Mouse (Mus musculus) kidney, embryonic 14.5 days (tissue): Measurements from ENCODE around the gene Trit1. TPM values are rescaled to one million over a fixed set of nuclear protein-coding genes. Genes with fewer than 3 reads are reported as not detected.
A peak's percentile ranks its signal among the peaks of the same experiment; 100 is the strongest.
"Not testable (repeated sequence)": the region's sequence is repeated elsewhere in the genome, so short reads cannot be mapped to it uniquely, and the experiment has no call there.

Source experiments
- ATAC-seq: fragments of 200-750 bp; cut with Nextera tagmentation; 2 replicates; pipeline ENCODE4 v1.8.0; 2017; ENCODE audit warnings: moderate number of reproducible peaks, mild to moderate bottlenecking, moderate TSS enrichment, moderate library complexity; ENCODE audit not compliant: low FRiP score, low TSS enrichment
- H3K27ac ChIP-seq: fragments of 300-500 bp; sonication (generic); 2 replicates; pipeline ENCODE4 v1.5.1; 2014; ENCODE audit warnings: low read depth, mild to moderate bottlenecking, low read length, moderate library complexity, mixed read lengths
- H3K27me3 ChIP-seq: fragments of 300-500 bp; sonication (generic); 2 replicates; pipeline ENCODE4 v1.6.1; 2014; ENCODE audit warnings: mild to moderate bottlenecking, low read length; ENCODE audit not compliant: control insufficient read depth, insufficient read depth
- H3K36me3 ChIP-seq: fragments of 300-500 bp; sonication (generic); 2 replicates; pipeline ENCODE4 v1.6.1; 2014; ENCODE audit warnings: low read length, mixed read lengths; ENCODE audit not compliant: control insufficient read depth, insufficient read depth
- H3K4me1 ChIP-seq: fragments of 300-500 bp; sonication (generic); 2 replicates; pipeline ENCODE4 v1.6.1; 2014; ENCODE audit warnings: low read length, mixed read lengths; ENCODE audit not compliant: control insufficient read depth, insufficient read depth
- H3K4me2 ChIP-seq: fragments of 300-500 bp; sonication (generic); replicated peaks from 2 replicates; pipeline ENCODE4 v1.6.1; 2014; ENCODE audit warnings: low read depth, mild to moderate bottlenecking, low read length
- H3K4me3 ChIP-seq: fragments of 300-500 bp; sonication (generic); 2 replicates; pipeline ENCODE4 v1.5.1; 2014; ENCODE audit warnings: mild to moderate bottlenecking, low read length
- H3K9ac ChIP-seq: fragments of 300-500 bp; sonication (generic); 2 replicates; pipeline ENCODE4 v1.6.1; 2014; ENCODE audit warnings: low read depth, mild to moderate bottlenecking, low read length, moderate library complexity
- H3K9me3 ChIP-seq: fragments of 300-500 bp; sonication (generic); 2 replicates; pipeline ENCODE4 v1.6.1; 2016; ENCODE audit warnings: low read length; ENCODE audit not compliant: control insufficient read depth
- WGBS: fragments of 180-500 bp; shearing (Covaris S2); extraction: QIAGEN DNeasy Blood & Tissue Kit; methylation state at CpG from one replicate; pipeline ENCODE4 v1.1.7; 2014; 5-methylcytosine and 5-hydroxymethylcytosine counted together
- polyA plus RNA-seq: library from polyadenylated mRNA; unstranded; fragments of >200 nt; fragmentation: Nextera tagmentation; extraction: Ambion mirVana; gene quantifications from 2 replicates; pipeline ENCODE4 v1.2.1, GENCODE M21; 2014

Trit1 gene
- polyA plus RNA-seq, 1 experiment from 2014 or later, result 21.7 TPM

DNA sequence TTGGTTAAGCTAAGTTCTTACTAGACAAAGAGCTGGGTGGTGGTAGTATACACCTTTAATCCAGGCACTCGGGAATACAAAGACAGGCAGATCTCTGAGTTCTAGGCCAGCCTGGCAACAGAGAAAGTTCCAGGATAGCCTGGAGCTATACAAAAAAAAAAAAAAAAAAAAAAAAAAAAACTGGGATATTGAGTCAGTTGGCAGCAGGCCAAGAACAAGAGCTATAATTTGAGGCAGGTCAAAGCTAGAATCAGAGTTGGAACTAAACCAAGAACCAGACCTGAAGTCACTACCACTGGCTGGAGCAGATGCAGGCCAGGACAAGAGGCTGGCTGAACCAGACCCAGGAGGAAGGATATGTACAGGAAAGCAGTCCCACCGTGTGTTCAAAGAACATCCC, 35.7 kb upstream of the Trit1 start:
- Histone ChIP-seq H3K27ac (no peak overlapping the region), H3K9me3 (no peaks in the 10 kb centered on the region), H3K4me1 (peaks cover 7% of the 10 kb centered on the region; the same call in 1 of the 2 replicates), H3K4me3 (no peak overlapping the region), H3K9ac (no peak overlapping the region), H3K36me3 (no peaks in the 10 kb centered on the region), H3K4me2 (no peak overlapping the region), H3K27me3 (peaks cover 11% of the 10 kb centered on the region)
- ATAC-seq, result no peak
- 68% methylated on average over 2 of the region's 2 CpGs for WGBS

DNA sequence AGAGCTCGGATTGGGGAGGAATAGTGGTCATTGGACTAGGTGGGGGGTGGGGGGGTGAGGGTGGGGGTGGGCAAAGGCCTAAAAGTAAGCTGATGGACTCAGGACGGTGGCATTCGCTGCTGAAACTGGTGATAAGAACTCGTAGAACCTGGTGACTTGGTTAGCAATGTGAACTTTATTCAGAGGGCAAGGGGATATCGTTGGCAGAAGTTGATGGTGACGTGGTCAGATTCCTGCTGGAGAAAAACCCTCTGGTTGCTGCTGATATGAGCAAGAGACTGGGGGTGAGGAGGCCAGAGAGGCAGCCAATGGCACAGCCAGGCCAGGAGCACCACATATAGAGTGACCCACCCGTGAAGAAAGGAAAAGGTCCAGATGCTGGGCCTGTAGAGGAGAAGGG, 35.2 kb upstream of the Trit1 start:
- H3K27me3 ChIP-seq, result peaks cover 11% of the 10 kb centered on the region
- H3K4me1 ChIP-seq, result peaks cover 7% of the 10 kb centered on the region; the same call in 1 of the 2 replicates
- ATAC-seq, result no peak
- H3K4me3 ChIP-seq, result no peak overlapping the region
- H3K9ac ChIP-seq, result no peak overlapping the region
- WGBS, result 76% methylated on average over 7 of the region's 7 CpGs
- no peak overlapping the region for H3K27ac ChIP-seq
- H3K4me2 ChIP-seq, result no peak overlapping the region
- H3K9me3 ChIP-seq, result no peaks in the 10 kb centered on the region
- H3K36me3 ChIP-seq, result no peaks in the 10 kb centered on the region

- Histone ChIP-seq H3K27me3 (peaks cover 11% of the 10 kb centered on the region), H3K4me2 (no peak overlapping the region), H3K36me3 (no peaks in the 10 kb centered on the region), H3K4me3 (no peak overlapping the region), H3K9ac (no peak overlapping the region), H3K27ac (no peak overlapping the region), H3K9me3 (no peaks in the 10 kb centered on the region), H3K4me1 (peaks cover 7% of the 10 kb centered on the region; the same call in 1 of the 2 replicates)
- no peak for ATAC-seq
- WGBS, result 41% methylated on average over 3 of the region's 3 CpGs
These were observed 34.5 kb upstream of the Trit1 start for GRCm38 (mm10) chr4:122981930-122982329.

DNA sequence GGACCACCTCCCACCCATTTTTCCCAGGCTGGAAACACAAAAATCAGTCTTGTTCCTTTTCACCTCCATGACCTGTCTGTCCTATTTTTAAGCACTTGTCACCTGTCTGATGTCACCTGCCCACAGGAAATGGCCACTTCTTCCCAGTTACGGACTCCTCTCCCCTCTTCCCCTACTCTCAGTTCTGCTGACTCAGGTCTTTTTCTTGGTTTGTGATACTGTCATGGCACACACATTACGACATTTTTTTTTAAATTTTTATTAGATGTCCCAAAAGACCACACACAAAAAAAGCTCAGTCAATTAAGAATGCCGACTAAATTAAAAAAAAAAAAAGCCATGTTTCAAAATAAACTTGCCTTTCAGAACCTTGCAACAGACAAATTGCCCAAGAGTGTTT, 33.9 kb upstream of the Trit1 start:
- no peaks in the 10 kb centered on the region for H3K36me3 ChIP-seq
- H3K27me3 ChIP-seq, result peaks cover 11% of the 10 kb centered on the region
- no peak overlapping the region for H3K4me2 ChIP-seq
- WGBS, result 62% methylated on average over 3 of the region's 3 CpGs
- H3K4me3 ChIP-seq, result no peak overlapping the region
- no peak overlapping the region for H3K27ac ChIP-seq
- peaks cover 7% of the 10 kb centered on the region; the same call in 1 of the 2 replicates for H3K4me1 ChIP-seq
- no peak overlapping the region for H3K9ac ChIP-seq
- H3K9me3 ChIP-seq, result no peaks in the 10 kb centered on the region
- no peak for ATAC-seq

GRCm38 (mm10) chr4:122983486-122984261, 32.7 kb upstream of the Trit1 start:
- H3K9me3 ChIP-seq, result no peaks in the 10 kb centered on the region
- H3K4me1 ChIP-seq, result peaks cover 7% of the 10 kb centered on the region; the same call in 1 of the 2 replicates
- 26% methylated on average over 17 of the region's 17 CpGs for WGBS
- no peak overlapping the region for H3K9ac ChIP-seq
- peaks cover 11% of the 10 kb centered on the region for H3K27me3 ChIP-seq
- ATAC-seq, result no peak
- H3K36me3 ChIP-seq, result no peaks in the 10 kb centered on the region
- no peak overlapping the region for H3K4me3 ChIP-seq
- H3K27ac ChIP-seq, result no peak overlapping the region
- H3K4me2 ChIP-seq, result peak overlapping the region; percentile 4; the same call in 1 of the 2 replicates

- no peak overlapping the region for H3K27ac ChIP-seq
- no peak overlapping the region for H3K4me2 ChIP-seq
- no peaks in the 10 kb centered on the region for H3K36me3 ChIP-seq
- peaks cover 7% of the 10 kb centered on the region; the same call in 1 of the 2 replicates for H3K4me1 ChIP-seq
- peaks cover 11% of the 10 kb centered on the region for H3K27me3 ChIP-seq
- 28% methylated on average over 8 of the region's 8 CpGs for WGBS
- no peak overlapping the region for H3K9ac ChIP-seq
- no peaks in the 10 kb centered on the region for H3K9me3 ChIP-seq
- peak; percentile 89 for ATAC-seq
- H3K4me3 ChIP-seq, result no peak overlapping the region
These were observed 31.3 kb upstream of the Trit1 start for GRCm38 (mm10) chr4:122985110-122985509.

DNA sequence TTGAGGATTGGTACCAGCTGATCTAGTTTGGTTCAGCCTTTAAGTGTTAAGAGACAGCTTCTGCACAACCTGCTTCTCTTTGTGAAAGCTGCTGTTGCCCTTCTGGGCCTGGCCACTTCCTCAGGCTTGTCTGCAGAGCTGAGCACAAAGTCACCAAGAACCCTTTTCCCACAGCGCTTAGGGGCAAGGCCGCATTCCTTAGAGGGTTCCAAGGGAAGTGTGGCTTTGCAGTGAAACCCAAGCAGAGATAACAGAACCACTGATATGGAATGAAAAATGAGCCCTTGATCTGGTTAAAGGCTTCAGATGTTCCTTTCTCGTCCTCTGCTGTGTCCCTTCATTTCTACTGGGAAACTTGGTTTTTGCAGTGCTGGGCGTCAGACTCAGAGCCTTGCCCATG, 29.0 kb upstream of the Trit1 start:
- WGBS, result 72% methylated on average over 4 of the region's 4 CpGs
- H3K4me3 ChIP-seq, result no peak overlapping the region
- H3K27ac ChIP-seq, result no peak overlapping the region
- H3K27me3 ChIP-seq, result peaks cover 11% of the 10 kb centered on the region
- no peak overlapping the region for H3K4me2 ChIP-seq
- no peaks in the 10 kb centered on the region for H3K9me3 ChIP-seq
- no peak for ATAC-seq
- no peak overlapping the region for H3K9ac ChIP-seq
- no peaks in the 10 kb centered on the region for H3K36me3 ChIP-seq
- no peaks in the 10 kb centered on the region for H3K4me1 ChIP-seq

- not testable (repeated sequence) for H3K4me3 ChIP-seq, H3K4me2 ChIP-seq, H3K9me3 ChIP-seq, H3K36me3 ChIP-seq, H3K4me1 ChIP-seq, H3K9ac ChIP-seq, H3K27ac ChIP-seq, ATAC-seq
- H3K27me3 ChIP-seq, result peaks cover 11% of the 10 kb centered on the region
- 59% methylated on average over 3 of the region's 3 CpGs for WGBS
These were observed 28.4 kb upstream of the Trit1 start for GRCm38 (mm10) chr4:122988004-122988403.

DNA sequence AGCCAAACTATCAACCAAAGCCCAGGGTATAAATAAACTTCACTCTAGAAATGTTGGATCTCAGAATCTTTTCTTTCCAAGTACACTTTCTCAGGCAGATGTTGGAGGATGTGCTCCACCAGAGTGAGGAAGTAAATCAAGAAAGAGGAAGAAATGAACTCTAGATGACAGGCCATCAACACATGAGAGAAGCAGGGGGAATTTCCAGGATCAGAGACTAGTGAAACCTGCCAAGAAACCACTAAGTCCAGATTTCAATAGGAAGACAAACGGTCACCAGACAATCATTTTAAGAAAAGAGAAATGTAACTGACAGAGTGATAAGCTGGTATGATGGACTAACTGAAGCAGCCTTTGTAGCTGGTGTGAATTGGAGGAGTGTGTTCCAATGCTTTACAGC, 25.2 kb upstream of the Trit1 start:
- no peak overlapping the region for H3K9ac ChIP-seq
- H3K4me1 ChIP-seq, result no peaks in the 10 kb centered on the region
- no peak overlapping the region for H3K27ac ChIP-seq
- H3K4me2 ChIP-seq, result no peak overlapping the region
- no peaks in the 10 kb centered on the region for H3K36me3 ChIP-seq
- 91% methylated on average over 1 of the region's 1 CpGs for WGBS
- H3K27me3 ChIP-seq, result peaks cover 3% of the 10 kb centered on the region; the same call in 1 of the 2 replicates
- no peaks in the 10 kb centered on the region for H3K9me3 ChIP-seq
- no peak overlapping the region for H3K4me3 ChIP-seq
- ATAC-seq, result no peak
